Mouse (Mus musculus) limb, embryonic 14.5 days (tissue): ENCODE measurements around the gene Bcl11a. TPM values are rescaled to one million over a fixed set of nuclear protein-coding genes. Genes with fewer than 3 reads are reported as not detected.

ENCODE experiments used
- ATAC-seq: fragments of 200-750 bp; cut with Nextera tagmentation; 2 replicates; pipeline ENCODE4 v1.8.0; 2017; ENCODE audit warnings: low read depth, moderate number of reproducible peaks, moderate TSS enrichment; ENCODE audit not compliant: low FRiP score
- DNase-seq: peaks from one replicate; pipeline ENCODE4 v3.0.0-alpha.2; 2015; ENCODE audit warnings: low spot score
- H3K27ac ChIP-seq: fragments of 300-500 bp; sonication (generic); replicated peaks from 2 replicates; pipeline ENCODE4 v1.5.1; 2014; ENCODE audit warnings: low read depth, mild to moderate bottlenecking, low read length, moderate library complexity, mixed read lengths
- H3K27me3 ChIP-seq: fragments of 300-500 bp; sonication (generic); 2 replicates; pipeline ENCODE4 v1.6.1; 2014; ENCODE audit warnings: low read length, mixed read lengths; ENCODE audit not compliant: control insufficient read depth, insufficient read depth
- H3K36me3 ChIP-seq: fragments of 300-500 bp; sonication (generic); 2 replicates; pipeline ENCODE4 v1.6.1; 2014; ENCODE audit warnings: mild to moderate bottlenecking, low read length, moderate library complexity, mixed read lengths; ENCODE audit not compliant: control insufficient read depth, insufficient read depth
- H3K4me1 ChIP-seq: fragments of 300-500 bp; sonication (generic); 2 replicates; pipeline ENCODE4 v1.6.1; 2014; ENCODE audit warnings: antibody characterized with exemption, low read length, mixed read lengths; ENCODE audit not compliant: control insufficient read depth, insufficient read depth
- H3K4me2 ChIP-seq: fragments of 300-500 bp; sonication (generic); replicated peaks from 2 replicates; pipeline ENCODE4 v1.6.1; 2014; ENCODE audit warnings: low read depth, mild to moderate bottlenecking, low read length, moderate library complexity; ENCODE audit not compliant: severe bottlenecking
- H3K4me3 ChIP-seq: fragments of 300-500 bp; sonication (generic); replicated peaks from 2 replicates; pipeline ENCODE4 v1.5.1; 2014; ENCODE audit warnings: low read length
- H3K9ac ChIP-seq: fragments of 300-500 bp; sonication (generic); 2 replicates; pipeline ENCODE4 v1.6.1; 2014; ENCODE audit warnings: mild to moderate bottlenecking, low read depth, low read length, moderate library complexity; ENCODE audit not compliant: severe bottlenecking
- H3K9me3 ChIP-seq: fragments of 300-500 bp; sonication (generic); 2 replicates; pipeline ENCODE4 v1.6.1; 2016; ENCODE audit warnings: low read length; ENCODE audit not compliant: control insufficient read depth
- POLR2A ChIP-seq: fragments of 200-500 bp; IDR thresholded peaks from 2 replicates; pipeline ENCODE4 v1.8.0; 2012; ENCODE audit warnings: inconsistent platforms, mild to moderate bottlenecking, moderate library complexity, borderline replicate concordance; ENCODE audit not compliant: insufficient read depth, insufficient read length; ENCODE audit errors: extremely low read depth
- WGBS: fragments of 180-500 bp; shearing (Covaris S2); extraction: QIAGEN DNeasy Blood & Tissue Kit; methylation state at CpG from one replicate; pipeline ENCODE4 v1.1.7; 2014; 5-methylcytosine and 5-hydroxymethylcytosine counted together
- polyA plus RNA-seq, 2 experiments: library from polyadenylated mRNA; depleted of rRNA in 1 of 2; stranded (reverse) in 1 of 2; unstranded in 1 of 2; fragments of >200 nt; fragmentation: Nextera tagmentation in 1 of 2; extraction: Ambion mirVana in 1 of 2; gene quantifications; 2 replicates each; pipeline versions ENCODE4 v1.2.1 to v1.2.3; 2012 to 2014

Gene Bcl11a
- polyA plus RNA-seq, 2 experiments = 33.8 to 61.7 TPM

DNA sequence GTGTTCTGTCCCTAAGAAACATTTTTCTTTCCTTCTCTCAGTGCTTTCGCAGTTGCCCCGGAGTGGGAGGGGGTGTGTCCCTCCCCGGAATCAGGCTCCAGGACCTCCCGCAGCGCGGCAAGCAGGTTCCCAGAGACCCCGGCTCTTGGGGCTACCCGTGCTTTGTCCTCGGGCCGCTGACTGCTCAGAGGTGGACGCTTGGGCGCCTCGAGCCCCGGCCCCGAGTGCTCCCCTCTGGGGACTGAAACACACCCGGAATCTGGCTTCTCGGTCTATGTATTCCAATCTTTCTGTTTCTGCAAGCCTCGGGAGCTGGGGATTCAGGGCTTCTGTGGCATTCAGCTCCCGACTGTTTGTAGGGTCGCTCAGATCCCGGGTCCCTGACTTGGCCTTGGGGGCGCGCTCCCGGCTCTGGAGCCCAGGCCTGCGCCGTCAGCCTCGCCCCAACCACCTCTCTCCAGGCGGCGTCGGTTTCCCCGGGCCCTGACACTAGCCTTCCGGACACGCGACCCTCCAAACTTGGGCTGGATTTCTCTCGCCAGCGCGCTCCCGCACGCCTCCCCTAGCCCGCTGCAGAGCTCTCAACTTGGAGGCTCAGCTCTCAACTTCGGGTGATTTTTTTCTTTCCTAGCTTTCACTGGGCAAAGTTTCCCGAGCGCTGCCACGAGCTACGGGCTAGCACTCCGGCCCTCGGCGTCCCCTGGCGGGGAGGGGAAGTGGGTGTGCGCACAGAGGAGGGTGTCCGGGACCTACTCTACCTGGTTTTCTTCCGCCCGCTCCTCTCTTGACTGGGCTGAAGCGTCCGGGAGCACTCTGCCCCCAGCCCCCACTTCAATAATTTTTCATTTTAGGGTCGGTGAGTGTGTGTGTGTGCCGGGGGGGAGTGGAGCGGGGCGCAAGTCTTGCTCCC, 780 bp upstream of the Bcl11a start:
- Histone ChIP-seq H3K36me3 (peaks cover 4% of the 10 kb centered on the region; the same call in 1 of the 2 replicates), H3K9me3 (no peaks in the 10 kb centered on the region), H3K4me1 (peaks cover 12% of the 10 kb centered on the region; the same call in 1 of the 2 replicates), H3K27ac (peak overlapping the region; percentile 97), H3K4me2 (peak overlapping the region; percentile 95), H3K9ac (peak overlapping the region; percentile 96), H3K27me3 (no peaks in the 10 kb centered on the region), H3K4me3 (peak overlapping the region; percentile 75)
- DNase-seq (peak; percentile 71), ATAC-seq (peak; percentile 38)
- TF ChIP-seq POLR2A = no peak
- 2% methylated on average over 59 of the region's 59 CpGs for WGBS

GRCm38 (mm10) chr11:24078706-24079316, 955 bp downstream of the Bcl11a start:
- Histone ChIP-seq H3K36me3 (peaks cover 4% of the 10 kb centered on the region; the same call in 1 of the 2 replicates), H3K4me3 (peak overlapping the region; percentile 75), H3K27ac (peak overlapping the region; percentile 97), H3K27me3 (no peaks in the 10 kb centered on the region), H3K9me3 (no peaks in the 10 kb centered on the region), H3K4me1 (peaks cover 16% of the 10 kb centered on the region; the same call in 1 of the 2 replicates), H3K4me2 (peak overlapping the region; percentile 95), H3K9ac (peak overlapping the region; percentile 96)
- DNase-seq (no peak), ATAC-seq (no peak)
- no peak for TF ChIP-seq POLR2A
- under 1% methylated on average over 38 of the region's 38 CpGs for WGBS

DNA sequence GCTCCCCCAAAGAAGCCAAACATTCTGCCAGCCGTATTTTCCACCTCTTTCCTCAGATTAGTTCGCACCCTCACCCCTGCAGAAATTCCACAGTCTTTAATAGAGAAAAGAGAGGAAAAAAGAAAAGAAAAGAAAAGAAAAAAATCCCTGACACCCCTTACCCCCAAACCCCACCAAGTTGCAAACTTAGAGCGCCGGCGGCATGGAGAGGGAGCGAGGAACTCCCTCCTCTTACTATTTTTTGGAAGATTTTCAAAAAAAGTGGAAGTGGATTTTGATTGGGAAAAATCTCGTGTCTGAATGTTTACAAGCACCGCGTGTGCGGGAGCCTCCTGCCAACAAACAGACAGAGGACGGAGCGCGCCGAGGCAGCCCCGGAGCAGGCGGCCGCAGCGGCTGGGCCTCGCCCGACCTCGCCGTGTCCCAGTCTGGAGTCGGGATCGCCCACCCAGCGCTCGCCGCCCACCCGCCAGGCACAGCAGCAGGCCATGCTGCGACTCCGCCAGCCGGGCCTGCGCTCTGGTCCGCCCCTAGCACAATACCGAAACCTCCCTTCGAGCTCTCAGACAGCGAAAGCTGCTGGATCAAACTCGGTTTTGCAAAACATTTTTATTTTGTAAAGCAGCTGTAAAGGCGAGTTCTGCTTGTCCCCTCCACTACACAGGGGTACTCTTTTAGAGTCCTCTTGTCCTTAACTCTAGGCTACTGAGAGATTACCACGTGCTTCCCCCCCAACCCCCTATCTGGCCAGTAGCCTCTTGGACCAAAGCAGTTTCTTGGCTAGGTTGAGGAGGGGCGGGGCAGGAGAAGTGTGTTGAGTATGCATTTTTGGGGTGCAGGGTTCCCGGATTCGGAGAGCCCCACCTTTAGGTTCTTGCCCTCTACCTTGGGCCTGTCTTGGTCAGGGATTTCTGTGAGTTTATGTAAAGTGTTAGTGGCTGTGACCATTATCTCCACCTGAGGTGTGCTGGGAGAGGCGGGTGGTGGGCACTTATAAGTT, 1.8 kb downstream of the Bcl11a start:
- H3K27ac ChIP-seq = peak overlapping the region; percentile 97
- WGBS = under 1% methylated on average over 40 of the region's 43 CpGs
- H3K27me3 ChIP-seq = no peaks in the 10 kb centered on the region
- peaks cover 4% of the 10 kb centered on the region; the same call in 1 of the 2 replicates for H3K36me3 ChIP-seq
- H3K9me3 ChIP-seq = no peaks in the 10 kb centered on the region
- peak; percentile 63 for DNase-seq
- ATAC-seq = no peak
- TF ChIP-seq POLR2A = no peak
- H3K4me1 ChIP-seq = peaks cover 15% of the 10 kb centered on the region; the same call in 1 of the 2 replicates
- peak overlapping the region; percentile 96 for H3K9ac ChIP-seq
- H3K4me3 ChIP-seq = peak overlapping the region; percentile 75
- peak overlapping the region; percentile 95 for H3K4me2 ChIP-seq

- Histone ChIP-seq H3K4me3 (peak overlapping the region; percentile 75), H3K27me3 (no peaks in the 10 kb centered on the region), H3K9ac (peak overlapping the region; percentile 96), H3K4me2 (peak overlapping the region; percentile 95), H3K27ac (peak overlapping the region; percentile 97), H3K9me3 (no peaks in the 10 kb centered on the region), H3K4me1 (peaks cover 16% of the 10 kb centered on the region; the same call in 1 of the 2 replicates), H3K36me3 (peaks cover 8% of the 10 kb centered on the region)
- WGBS = under 1% methylated on average over 21 of the region's 30 CpGs
- peak; percentile 57 for DNase-seq
- peak; percentile 17 for ATAC-seq
- no peak for TF ChIP-seq POLR2A
These were observed 2.7 kb downstream of the Bcl11a start for GRCm38 (mm10) chr11:24080541-24080940.
